Mouse (Mus musculus): ENCODE data around the gene Gstm3.
A peak's percentile ranks its signal among the peaks of the same experiment; 100 is the strongest.
"Not testable (repeated sequence)": the region's sequence is repeated elsewhere in the genome, so short reads cannot be mapped to it uniquely, and the experiment has no call there.

The Gstm3 gene

GRCm38 (mm10) chr3:107968724-107969395 is at the start of gene Gstm3:
Gene Gstm3 (minus strand): TSS chr3:107969283.
- DNase-seq (ENCODE audit: low spot score) = no peak

GRCm38 (mm10) chr3:108018190-108018820 is 49.2 kb upstream of the Gstm3 start:
- no peak for DNase-seq (ENCODE audit: low spot score)

DNA sequence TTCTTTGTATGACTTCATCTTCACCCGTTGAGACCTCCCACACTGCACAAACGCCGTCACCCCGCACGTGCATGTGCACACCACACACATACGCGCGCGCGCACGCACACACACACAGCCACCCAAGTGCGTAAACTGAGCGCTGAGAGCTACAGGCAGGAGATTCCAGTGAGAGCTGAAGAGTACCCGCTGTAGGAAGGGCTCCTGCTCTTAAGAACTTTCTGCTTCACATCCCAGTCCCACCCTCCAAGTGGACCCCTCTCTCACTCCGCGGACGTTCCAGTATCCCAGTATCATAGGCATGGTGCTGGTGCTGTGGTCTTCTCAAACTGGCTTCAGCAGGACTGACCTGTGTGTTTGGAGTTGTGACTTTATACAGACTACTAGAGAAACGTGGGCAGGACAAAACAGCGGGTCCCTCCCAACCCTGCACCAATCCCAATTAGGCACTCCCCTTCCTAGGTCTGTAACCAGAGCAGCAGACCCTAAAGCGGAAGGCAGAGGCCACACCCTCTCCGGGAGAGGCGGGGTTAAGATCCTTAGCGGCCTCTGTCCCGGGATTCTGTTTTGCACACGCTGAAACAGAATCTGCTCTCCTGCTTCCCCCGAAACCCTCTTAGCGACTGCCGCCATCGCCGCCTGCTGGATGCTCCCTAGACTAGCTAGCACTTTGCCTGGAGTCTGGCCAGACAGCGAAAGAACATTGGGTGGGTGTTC is 48.5 kb upstream of the Gstm3 start, which contains the start of gene Gstm1:
Gene Gstm1, minus strand, starts transcription at position 501 of the 717 bp plus-strand sequence.
- peak; percentile 84 for DNase-seq (ENCODE audit: low spot score)

GRCm38 (mm10) chr3:108016468-108016867 is 47.4 kb upstream of the Gstm3 start:
- not testable (repeated sequence) for DNase-seq (ENCODE audit: low spot score)

- no peak for DNase-seq (ENCODE audit: low spot score)
Measured at GRCm38 (mm10) chr3:108014974-108015346, 45.9 kb upstream of the Gstm3 start.

GRCm38 (mm10) chr3:108014098-108014973 is 45.3 kb upstream of the Gstm3 start:
- no peak for DNase-seq (ENCODE audit: low spot score)

- DNase-seq (ENCODE audit: low spot score) = peak; percentile 38
Measured at GRCm38 (mm10) chr3:108013331-108013871, 44.3 kb upstream of the Gstm3 start.

DNA sequence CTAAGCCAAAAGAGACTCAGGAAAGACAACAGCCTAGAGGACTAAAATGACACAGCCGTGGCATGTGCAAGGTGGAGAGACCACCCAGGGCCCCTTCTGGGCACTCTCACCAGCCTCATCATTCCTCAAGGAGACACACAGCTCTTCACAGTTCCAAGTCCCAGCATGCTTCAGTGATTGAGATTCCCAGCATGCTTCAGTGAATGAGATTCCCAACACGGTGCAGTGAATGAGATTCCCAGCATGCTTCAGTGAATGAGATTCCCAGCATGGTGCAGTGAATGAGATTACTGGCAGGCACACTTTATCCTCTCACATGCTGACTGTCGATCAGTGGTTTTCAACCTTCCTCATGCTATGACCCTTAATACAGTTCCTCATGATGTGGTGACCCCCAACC is 42.5 kb upstream of the Gstm3 start:
- no peak for DNase-seq (ENCODE audit: low spot score)

DNA sequence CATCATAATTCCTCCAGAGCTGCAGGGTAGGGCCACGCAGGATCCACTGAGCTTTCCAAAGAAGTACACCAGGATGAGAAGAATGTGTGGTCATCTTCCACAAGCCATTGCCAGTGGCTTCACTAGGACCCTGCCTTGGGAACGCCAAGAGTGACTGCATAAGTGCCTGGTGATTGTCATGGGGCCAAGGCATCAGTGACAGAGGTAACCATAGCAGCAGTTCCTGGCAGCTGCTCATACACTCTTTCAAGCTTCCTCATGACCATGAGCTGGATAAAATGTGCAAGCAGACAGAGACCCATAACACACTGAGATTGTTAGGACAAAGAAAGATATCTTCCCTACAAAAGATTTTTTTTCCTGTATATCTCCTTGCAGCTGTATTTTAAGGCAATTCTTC is 41.2 kb upstream of the Gstm3 start:
- no peak for DNase-seq (ENCODE audit: low spot score)

GRCm38 (mm10) chr3:108002021-108002420 is 32.9 kb upstream of the Gstm3 start:
- DNase-seq (ENCODE audit: low spot score) = no peak

GRCm38 (mm10) chr3:107999491-107999890 is 30.4 kb upstream of the Gstm3 start:
- no peak for DNase-seq (ENCODE audit: low spot score)

DNA sequence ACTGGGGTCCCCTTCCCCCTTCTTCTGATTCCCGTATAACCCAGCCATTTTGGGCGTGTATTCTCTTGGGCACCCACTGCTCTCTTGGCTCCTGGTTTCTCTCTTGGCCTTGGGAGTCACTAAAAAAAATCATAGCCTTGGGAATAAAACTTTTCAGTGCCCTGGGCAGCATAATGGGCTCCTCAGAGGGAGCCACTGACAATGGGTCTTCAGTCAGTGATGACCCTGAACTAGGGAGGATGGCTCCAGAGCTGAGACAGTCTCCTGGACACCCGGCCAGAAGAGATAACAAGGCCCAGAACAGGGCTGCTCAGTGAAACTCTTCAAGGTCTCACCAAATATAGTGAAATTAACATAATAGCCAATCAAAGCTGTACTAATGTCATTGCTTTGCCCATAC is 29.5 kb upstream of the Gstm3 start:
- no peak for DNase-seq (ENCODE audit: low spot score)

GRCm38 (mm10) chr3:107996576-107996975 is 27.5 kb upstream of the Gstm3 start:
- no peak for DNase-seq (ENCODE audit: low spot score)

DNA sequence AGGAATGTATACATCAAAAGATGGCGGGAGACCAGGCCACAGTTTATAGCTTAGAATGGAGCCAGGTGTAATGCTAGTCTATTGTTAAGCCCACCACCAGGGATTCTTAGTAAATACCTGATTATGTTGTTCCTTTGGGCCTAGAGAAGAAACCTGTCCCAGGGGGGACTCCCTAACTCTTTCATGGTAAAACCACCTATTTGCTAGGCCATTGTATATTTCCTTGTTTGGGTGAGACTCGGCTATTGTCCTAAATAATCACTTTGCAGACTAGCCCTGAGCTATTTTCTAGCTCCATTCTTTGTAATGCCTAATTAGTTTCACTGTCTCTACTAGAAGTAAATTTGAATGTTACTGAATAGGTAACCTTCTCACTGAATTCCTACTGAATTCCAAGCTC is 26.9 kb upstream of the Gstm3 start:
- not testable (repeated sequence) for DNase-seq (ENCODE audit: low spot score)

DNA sequence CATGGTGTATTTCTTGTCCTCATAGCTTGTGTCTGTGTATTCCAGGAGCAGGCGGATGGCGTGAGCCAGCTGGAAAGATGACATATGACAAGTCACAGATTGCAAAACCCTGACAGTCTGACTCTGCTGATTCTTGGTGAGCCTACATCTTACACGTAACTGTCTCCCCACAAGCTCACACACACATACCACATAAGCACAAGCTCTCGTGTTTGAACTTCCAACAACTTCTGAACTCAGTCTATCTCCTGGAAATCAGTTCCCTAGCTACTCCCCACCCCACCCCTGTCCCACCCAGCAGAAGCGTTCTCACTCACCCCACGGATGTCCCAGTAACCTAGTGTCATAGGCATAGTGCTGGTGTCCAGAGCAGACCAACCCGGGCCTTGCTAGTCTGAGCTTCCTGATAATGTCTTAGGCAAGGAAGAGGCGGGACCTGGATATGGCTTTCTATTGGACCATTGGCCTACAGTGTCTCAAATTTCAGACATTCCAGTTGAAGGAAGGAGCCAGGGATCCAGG is 17.0 kb upstream of the Gstm3 start, which contains the start of gene Gstm2:
Gene Gstm2, minus strand, starts transcription at position 413 of the 522 bp plus-strand sequence.
- no peak for DNase-seq (ENCODE audit: low spot score)

DNA sequence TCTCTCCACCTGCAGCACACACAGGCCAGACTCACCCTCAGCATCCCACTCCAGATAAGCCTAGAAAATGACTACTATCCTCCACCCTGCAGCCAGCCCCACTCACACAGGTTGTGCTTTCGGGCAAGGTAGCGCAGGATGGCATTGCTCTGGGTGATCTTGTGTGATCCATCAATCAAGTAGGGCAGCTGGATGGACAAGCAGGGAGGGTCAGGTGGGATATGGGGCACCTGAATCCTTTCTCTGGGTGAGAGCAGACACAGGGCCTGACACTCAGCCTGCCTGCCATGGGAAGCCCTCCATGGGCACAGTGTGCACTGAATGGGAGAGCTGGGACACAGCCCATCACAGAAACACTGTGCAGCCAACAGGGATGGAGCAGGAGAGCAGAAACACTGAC is 16.1 kb upstream of the Gstm3 start:
- DNase-seq (ENCODE audit: low spot score) = not testable (repeated sequence)

GRCm38 (mm10) chr3:107984471-107984870 is 15.4 kb upstream of the Gstm3 start:
- no peak for DNase-seq (ENCODE audit: low spot score)

DNA sequence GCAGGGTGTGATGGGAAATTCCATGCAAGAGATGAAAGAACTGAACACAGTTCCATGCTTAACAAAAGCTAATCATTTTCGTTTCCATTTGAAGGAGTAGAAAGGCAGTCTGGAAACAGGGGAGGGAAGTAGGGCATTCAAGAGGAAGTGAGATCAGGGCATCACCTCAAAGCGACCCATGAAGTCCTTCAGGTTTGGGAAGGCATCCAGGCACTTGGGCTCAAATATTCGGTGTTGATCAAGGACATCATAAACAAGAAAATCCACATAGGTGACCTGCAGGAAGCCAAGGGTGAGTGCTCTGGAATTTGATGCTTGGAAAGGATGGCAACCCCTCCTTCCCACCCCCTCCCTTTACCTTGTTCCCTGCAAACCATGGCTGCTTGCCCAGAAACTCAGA is 14.7 kb upstream of the Gstm3 start:
- no peak for DNase-seq (ENCODE audit: low spot score)

- no peak for DNase-seq (ENCODE audit: low spot score)
Measured at GRCm38 (mm10) chr3:107982726-107983125, 13.6 kb upstream of the Gstm3 start.

DNA sequence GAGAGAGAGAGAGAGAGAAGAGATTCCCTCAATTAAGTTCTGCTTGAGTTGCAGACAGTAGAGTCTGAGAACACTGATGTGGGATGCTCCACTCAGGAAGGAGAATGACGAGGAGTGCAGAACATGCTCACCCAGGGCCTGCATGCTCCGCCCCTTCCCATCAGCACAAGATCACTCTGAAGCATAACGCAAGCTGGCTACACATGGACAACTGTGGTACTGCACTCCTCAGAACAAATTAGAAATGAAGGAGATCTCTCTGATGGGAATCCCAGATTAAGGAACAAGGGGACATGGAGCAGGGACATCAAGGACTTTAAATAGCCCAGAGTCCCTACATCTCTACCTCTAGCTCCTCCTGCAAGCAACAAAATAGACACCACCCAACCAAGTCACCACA is 12.2 kb upstream of the Gstm3 start:
- no peak for DNase-seq (ENCODE audit: low spot score)

DNA sequence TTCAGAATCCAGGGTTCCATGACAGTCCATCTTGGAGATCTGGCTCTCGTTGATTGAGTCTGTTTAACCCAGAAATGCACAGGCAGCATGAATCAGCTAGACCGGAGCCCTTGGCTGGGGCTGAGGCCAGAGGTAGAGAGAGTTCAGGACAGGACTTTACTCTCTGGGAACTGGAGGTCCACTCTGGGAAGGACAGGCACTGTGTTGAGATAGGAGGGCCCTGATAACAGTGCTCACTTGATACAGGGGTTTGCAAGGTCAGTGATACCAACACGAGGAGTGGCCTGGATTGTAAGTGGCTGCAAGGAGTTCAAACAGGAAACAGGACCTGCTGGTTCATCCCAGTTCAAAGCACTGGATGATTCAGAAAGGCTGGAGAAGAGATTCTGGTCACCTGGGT is 8.6 kb upstream of the Gstm3 start:
- no peak for DNase-seq (ENCODE audit: low spot score)

DNA sequence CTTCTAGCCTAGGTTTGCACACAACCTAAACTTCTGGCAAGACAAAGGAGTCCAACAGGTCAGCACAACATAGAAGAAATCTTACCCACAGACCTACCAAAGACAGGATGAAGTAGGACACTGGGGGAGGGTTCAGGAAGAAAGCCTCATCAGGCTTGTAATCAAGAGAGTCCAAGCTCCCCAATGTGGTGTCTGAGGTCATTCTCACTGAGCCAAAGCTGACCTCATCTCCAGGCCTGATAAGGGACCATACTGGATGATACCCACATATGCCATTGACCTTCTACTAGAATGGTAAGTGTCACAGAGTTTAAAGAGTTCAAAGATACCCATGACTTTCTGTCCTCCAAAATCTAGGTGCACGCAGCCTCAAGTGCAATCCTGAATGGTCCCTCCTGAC is 5.2 kb upstream of the Gstm3 start:
- no peak for DNase-seq (ENCODE audit: low spot score)
